Mouse (Mus musculus) embryo, embryonic 9.5 days (tissue): ENCODE data around the gene Gm10320.

Experiments used
- DNase-seq: peaks from one replicate; pipeline ENCODE4 v3.0.0-alpha.2; 2017; ENCODE audit errors: extremely low spot score

The Gm10320 gene

GRCm38 (mm10) chr13:98469916-98470315 lies 21.9 kb downstream of the Gm10320 start:
- no peak for DNase-seq

DNA sequence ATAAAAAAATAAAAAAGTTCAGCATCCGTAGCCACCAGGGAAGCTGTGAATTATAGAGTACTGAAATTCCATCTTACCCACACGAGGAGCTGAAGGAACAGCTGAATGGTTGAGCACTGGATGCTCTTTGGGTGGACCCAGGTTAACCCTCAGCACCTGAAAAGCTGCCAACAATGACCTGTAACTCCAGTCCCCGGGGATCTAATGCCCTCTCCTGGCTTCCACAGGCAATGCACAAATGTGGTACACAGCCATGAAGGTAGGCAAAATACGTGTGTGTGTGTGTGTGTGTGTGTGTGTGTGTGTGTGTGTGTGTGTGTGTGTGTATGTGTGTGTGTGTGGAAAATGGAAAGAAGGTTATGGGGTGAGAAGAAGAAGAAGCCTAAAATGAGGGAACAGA lies 30.3 kb downstream of the Gm10320 start:
- DNase-seq: no peak

GRCm38 (mm10) chr13:98456398-98456797 lies 35.4 kb downstream of the Gm10320 start:
- DNase-seq: no peak

DNA sequence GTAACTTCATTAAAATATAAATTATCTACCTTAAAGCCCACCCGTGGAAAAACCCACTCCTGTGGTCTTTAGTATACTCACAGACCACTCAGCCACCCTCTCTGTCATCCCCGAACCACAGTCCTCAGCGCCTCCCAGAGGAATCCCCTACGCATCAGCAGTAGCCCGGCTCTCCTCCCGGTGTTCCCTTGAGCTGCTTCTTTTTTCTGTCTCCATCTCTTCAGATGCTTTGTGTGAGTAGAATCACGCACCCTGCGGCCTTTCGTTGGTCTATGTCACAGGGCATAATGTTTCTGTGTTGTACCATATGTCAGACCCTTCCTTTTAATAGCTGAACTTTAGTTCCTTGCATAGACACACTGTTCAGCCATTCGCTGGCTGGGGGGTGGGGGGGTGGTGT lies 36.2 kb downstream of the Gm10320 start:
- no peak for DNase-seq

- DNase-seq: no peak
These were observed 37.4 kb downstream of the Gm10320 start for GRCm38 (mm10) chr13:98454224-98454967.

- DNase-seq: no peak
These were observed 38.7 kb downstream of the Gm10320 start for GRCm38 (mm10) chr13:98453146-98453545.

GRCm38 (mm10) chr13:98448696-98449095 lies 43.1 kb downstream of the Gm10320 start:
- DNase-seq: no peak

- DNase-seq: no peak
These were observed 44.1 kb downstream of the Gm10320 start for GRCm38 (mm10) chr13:98447741-98448140.

- DNase-seq: no peak
These were observed 46.2 kb downstream of the Gm10320 start for GRCm38 (mm10) chr13:98445391-98446125.

- DNase-seq: no peak
These were observed 50.8 kb downstream of the Gm10320 start for GRCm38 (mm10) chr13:98441001-98441400.

- no peak for DNase-seq
These were observed 51.4 kb downstream of the Gm10320 start for GRCm38 (mm10) chr13:98440293-98440952.
